Mouse (Mus musculus) myocyte (in vitro differentiated cells): ENCODE measurements around the gene Atp6v0d1. TPM values are rescaled to one million over a fixed set of nuclear protein-coding genes. Genes with fewer than 3 reads are reported as not detected.

Source experiments
- H3K27me3 ChIP-seq: one replicate; pipeline ENCODE4 v1.6.1; 2011; ENCODE audit not compliant: control insufficient read depth, insufficient read depth, insufficient read length
- H3K36me3 ChIP-seq: one replicate; pipeline ENCODE4 v1.6.1; 2011; ENCODE audit not compliant: control insufficient read depth, insufficient read depth
- H3K4me2 ChIP-seq: one replicate; pipeline ENCODE4 v1.6.1; 2011; ENCODE audit warnings: low read depth, control low read depth
- H3K4me3 ChIP-seq: one replicate; pipeline ENCODE4 v1.5.1; 2011; ENCODE audit warnings: mild to moderate bottlenecking, control low read depth, moderate library complexity
- H3K79me2 ChIP-seq: one replicate; pipeline ENCODE4 v1.6.1; 2011; ENCODE audit not compliant: control insufficient read depth, insufficient read depth
- H3ac ChIP-seq: one replicate; pipeline ENCODE4 v1.6.1; 2011; ENCODE audit not compliant: control insufficient read depth, insufficient read length
- CEBPB ChIP-seq: IDR thresholded peaks from 2 replicates; pipeline ENCODE4 v1.6.1; 2011; ENCODE audit warnings: mild to moderate bottlenecking, moderate library complexity; ENCODE audit not compliant: poor library complexity, insufficient read depth, severe bottlenecking
- E2F4 ChIP-seq: IDR thresholded peaks from one replicate; pipeline ENCODE4 v1.6.1; 2011; ENCODE audit warnings: mild to moderate bottlenecking, control low read depth, moderate library complexity; ENCODE audit not compliant: insufficient read depth
- MAX ChIP-seq: IDR thresholded peaks from one replicate; pipeline ENCODE4 v1.6.1; 2011; ENCODE audit warnings: low read depth, mild to moderate bottlenecking, control low read depth
- MYOD1 ChIP-seq, 3 experiments: IDR thresholded peaks; one replicate each; pipeline ENCODE4 v1.6.1; 2011; ENCODE audit warnings: control low read depth in 2 of 3, low read depth in 2 of 3, mild to moderate bottlenecking in 2 of 3, moderate library complexity in 1 of 3; ENCODE audit not compliant: insufficient read length in 2 of 3, control insufficient read depth in 1 of 3
- MYOG ChIP-seq, 3 experiments: IDR thresholded peaks; one replicate each; pipeline ENCODE4 v1.6.1; 2011; ENCODE audit warnings: control low read depth in 2 of 3, low read depth in 2 of 3, mild to moderate bottlenecking in 2 of 3; ENCODE audit not compliant: insufficient read length in 2 of 3, control insufficient read depth in 1 of 3, insufficient read depth in 1 of 3
- POLR2A ChIP-seq: IDR thresholded peaks from one replicate; pipeline ENCODE4 v1.6.1; 2011; ENCODE audit warnings: low read depth, mild to moderate bottlenecking, control low read depth, moderate library complexity; ENCODE audit not compliant: insufficient read length
- POLR2AphosphoS2 ChIP-seq: IDR thresholded peaks from one replicate; pipeline ENCODE4 v1.6.1; 2011; ENCODE audit warnings: low read depth, control low read depth; ENCODE audit not compliant: insufficient read length
- REST ChIP-seq: IDR thresholded peaks from one replicate; pipeline ENCODE4 v1.6.1; 2011; ENCODE audit warnings: mild to moderate bottlenecking, control low read depth, moderate library complexity; ENCODE audit not compliant: insufficient read depth, insufficient read length
- SRF ChIP-seq: IDR thresholded peaks from one replicate; pipeline ENCODE4 v1.6.1; 2011; ENCODE audit warnings: low read depth; ENCODE audit not compliant: control insufficient read depth, insufficient read length
- TCF12 ChIP-seq: IDR thresholded peaks from one replicate; pipeline ENCODE4 v1.6.1; 2011; ENCODE audit warnings: mild to moderate bottlenecking, control low read depth; ENCODE audit not compliant: poor library complexity, insufficient read depth, severe bottlenecking
- TCF3 ChIP-seq: IDR thresholded peaks from one replicate; pipeline ENCODE4 v1.6.1; 2011; ENCODE audit warnings: low read depth, control low read depth; ENCODE audit not compliant: insufficient read length
- USF1 ChIP-seq: IDR thresholded peaks from one replicate; pipeline ENCODE4 v1.6.1; 2011; ENCODE audit warnings: low read depth, mild to moderate bottlenecking, control low read depth, moderate library complexity
- polyA plus RNA-seq: library from polyadenylated mRNA; unstranded; fragments of >200 nt; fragmentation: generic; extraction: Trizol; gene quantifications from one replicate; pipeline ENCODE4 v1.2.1, GENCODE M21; 2012; ENCODE audit warnings: missing spikeins

Atp6v0d1 gene
- polyA plus RNA-seq, 1 experiment: 126 TPM

DNA sequence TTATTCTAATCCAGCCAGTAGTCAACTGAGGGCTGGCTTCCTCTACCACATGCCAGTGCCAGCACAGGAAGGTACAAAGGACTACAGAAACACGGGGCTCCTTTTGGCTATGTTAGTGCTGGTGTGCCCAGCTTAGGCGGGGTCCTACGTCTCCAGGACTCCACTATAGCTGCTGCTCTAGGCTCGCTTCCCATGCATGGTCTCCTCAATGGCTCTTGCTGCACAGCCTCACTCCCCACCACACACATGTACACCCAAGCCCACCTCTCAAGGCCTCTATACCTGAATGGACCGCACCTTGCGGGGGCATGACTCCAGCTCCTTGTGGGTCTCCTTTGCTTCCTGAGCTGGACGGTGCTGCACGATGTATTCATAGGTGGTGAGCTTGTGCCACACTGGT is 90.1 kb downstream of the Atp6v0d1 start:
- H3K4me3 ChIP-seq: no peak overlapping the region
- TF ChIP-seq POLR2A (no peak), USF1 (no peak), CEBPB (no peak), SRF (no peak), MAX (no peak), TCF12 (no peak)
- no peaks in the 10 kb centered on the region for H3K36me3 ChIP-seq
- H3ac ChIP-seq: no peak overlapping the region
- no peak overlapping the region for H3K4me2 ChIP-seq
- no peaks in the 10 kb centered on the region for H3K79me2 ChIP-seq
- H3K27me3 ChIP-seq: no peaks in the 10 kb centered on the region

DNA sequence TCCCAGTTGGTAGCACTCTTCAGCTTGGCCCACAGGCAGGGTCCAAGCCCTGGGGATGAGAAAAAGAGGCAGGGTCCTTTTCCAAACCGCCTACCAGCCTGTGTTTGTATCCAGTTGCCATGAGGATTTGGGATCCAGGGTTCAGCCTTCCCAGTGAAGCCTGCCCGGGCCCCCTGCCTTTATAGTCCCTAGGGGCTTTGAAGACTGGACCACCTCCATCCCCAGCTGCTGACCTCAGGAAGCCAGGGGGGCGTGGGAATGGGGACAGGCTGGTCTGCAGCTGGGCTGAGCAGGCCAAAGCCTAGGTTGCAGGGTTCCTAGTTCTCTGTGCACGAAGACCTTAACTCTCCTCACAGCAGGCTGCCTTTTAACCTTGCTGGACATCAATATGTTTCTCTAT is 90.6 kb downstream of the Atp6v0d1 start:
- Histone ChIP-seq H3K36me3 (no peaks in the 10 kb centered on the region), H3ac (no peak overlapping the region), H3K27me3 (no peaks in the 10 kb centered on the region), H3K4me3 (no peak overlapping the region), H3K4me2 (no peak overlapping the region), H3K79me2 (no peaks in the 10 kb centered on the region)
- TF ChIP-seq TCF12 (no peak), E2F4 (no peak), SRF (no peak), USF1 (no peak), CEBPB (no peak), MYOG (IDR thresholded peaks at IDR 0.05; ENCODE audit: control insufficient read depth in 1 of 3, insufficient read depth in 1 of 3, insufficient read length in 2 of 3, low read depth in 2 of 3) (no peak), MYOD1 (IDR thresholded peaks at IDR 0.05; ENCODE audit: control insufficient read depth in 1 of 3, insufficient read length in 2 of 3, low read depth in 2 of 3) (no peak), MAX (no peak)

DNA sequence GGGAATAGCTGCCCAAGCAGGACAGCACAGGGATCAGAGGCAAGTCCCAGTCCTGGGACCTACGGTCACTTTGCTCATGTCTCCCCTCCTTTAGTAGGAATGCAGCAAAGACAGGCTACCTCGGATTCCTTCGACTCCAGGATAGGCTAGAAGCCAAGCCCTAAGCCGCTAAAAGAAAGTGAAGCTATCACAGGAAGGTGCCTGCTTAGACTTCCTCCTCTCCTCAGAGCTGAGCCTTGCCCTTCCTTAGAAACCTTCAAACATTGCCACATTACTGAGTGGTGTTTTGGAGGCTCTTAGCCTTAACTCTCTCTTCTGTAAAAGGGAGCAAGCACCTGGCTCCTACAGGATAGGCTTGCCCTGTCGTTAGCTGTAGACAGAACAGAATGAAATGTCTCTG is 91.2 kb downstream of the Atp6v0d1 start:
- H3K4me3 ChIP-seq: no peak overlapping the region
- no peak overlapping the region for H3ac ChIP-seq
- no peaks in the 10 kb centered on the region for H3K79me2 ChIP-seq
- no peak for TF ChIP-seq TCF12
- TF ChIP-seq REST: no peak
- TF ChIP-seq USF1: no peak
- TF ChIP-seq MAX: no peak
- no peak for TF ChIP-seq MYOD1 (IDR thresholded peaks at IDR 0.05; ENCODE audit: control insufficient read depth in 1 of 3, insufficient read length in 2 of 3, low read depth in 2 of 3)
- no peak for TF ChIP-seq CEBPB
- no peak for TF ChIP-seq SRF
- no peak for TF ChIP-seq POLR2AphosphoS2
- no peak for TF ChIP-seq POLR2A
- TF ChIP-seq MYOG (IDR thresholded peaks at IDR 0.05; ENCODE audit: control insufficient read depth in 1 of 3, insufficient read depth in 1 of 3, insufficient read length in 2 of 3, low read depth in 2 of 3): no peak
- TF ChIP-seq E2F4: no peak
- no peak for TF ChIP-seq TCF3
- H3K4me2 ChIP-seq: peak overlapping the region; percentile 58
- H3K27me3 ChIP-seq: no peaks in the 10 kb centered on the region
- no peaks in the 10 kb centered on the region for H3K36me3 ChIP-seq

Other genes with a start within 250 kb of the Atp6v0d1 start
- 1.8 TPM for gene Lrrc29, start 239.8 kb downstream of the Atp6v0d1 start, polyA plus RNA-seq
- gene Tmem208, start 239.7 kb downstream of the Atp6v0d1 start, polyA plus RNA-seq: 109 TPM
- gene Fhod1, start 218.1 kb downstream of the Atp6v0d1 start, polyA plus RNA-seq: 19.0 TPM
- gene Slc9a5, start 217.2 kb downstream of the Atp6v0d1 start, polyA plus RNA-seq: 6.2 TPM
- gene Plekhg4, start 192.8 kb downstream of the Atp6v0d1 start, polyA plus RNA-seq: 1.0 TPM
- not detected for gene Kctd19, start 152.5 kb downstream of the Atp6v0d1 start, polyA plus RNA-seq
- gene Lrrc36, start 152.5 kb downstream of the Atp6v0d1 start, polyA plus RNA-seq: not detected
- gene Tppp3, start 94.5 kb downstream of the Atp6v0d1 start, polyA plus RNA-seq: 155 TPM
- 17.3 TPM for gene Zdhhc1, start 69.1 kb downstream of the Atp6v0d1 start, polyA plus RNA-seq
- 0.59 TPM for gene Hsd11b2, start 47.3 kb downstream of the Atp6v0d1 start, polyA plus RNA-seq
- 47.6 TPM for gene Ripor1, start 39.2 kb upstream of the Atp6v0d1 start, polyA plus RNA-seq
- gene Ctcf, start 70.5 kb upstream of the Atp6v0d1 start, polyA plus RNA-seq: 17.6 TPM
- 0.47 TPM for gene Agrp, start 71.3 kb upstream of the Atp6v0d1 start, polyA plus RNA-seq
- gene Carmil2, start 120.2 kb upstream of the Atp6v0d1 start, polyA plus RNA-seq: 0.23 TPM
- 20.4 TPM for gene Acd, start 135.1 kb upstream of the Atp6v0d1 start, polyA plus RNA-seq
- 32.1 TPM for gene Pard6a, start 135.1 kb upstream of the Atp6v0d1 start, polyA plus RNA-seq
- 0.08 TPM for gene 4933405L10Rik, start 141.6 kb upstream of the Atp6v0d1 start, polyA plus RNA-seq
- 21.6 TPM for gene Enkd1, start 142.2 kb upstream of the Atp6v0d1 start, polyA plus RNA-seq
- 5.0 TPM for gene Gfod2, start 192.6 kb upstream of the Atp6v0d1 start, polyA plus RNA-seq